Mouse (Mus musculus) ovary, postnatal 14 days (tissue): Measurements from ENCODE around the gene Ggct.
"Not testable (repeated sequence)": the region's sequence is repeated elsewhere in the genome, so short reads cannot be mapped to it uniquely, and the experiment has no call there.

ENCODE experiments used
- DNase-seq: peaks from one replicate; pipeline ENCODE4 v3.0.0; 2022; ENCODE audit warnings: low spot score

Ggct gene

DNA sequence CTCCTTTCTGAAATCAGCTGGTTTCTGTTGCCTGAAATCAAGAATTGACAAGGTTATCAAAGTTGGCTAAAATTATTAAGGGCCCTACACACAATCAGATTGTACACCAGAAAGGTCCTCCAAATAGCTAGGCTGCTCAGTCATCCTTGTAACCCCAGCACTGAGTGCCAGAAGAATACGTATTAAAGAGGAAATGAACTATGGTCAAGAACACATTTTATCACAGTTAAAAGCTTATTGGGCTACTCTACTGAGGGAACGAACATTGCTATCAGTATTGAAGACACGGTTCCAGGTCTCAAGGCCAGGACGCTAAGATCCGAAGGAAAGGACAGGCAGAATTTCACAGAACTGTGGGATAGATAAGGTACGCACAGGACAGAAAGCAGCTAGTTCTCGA, 609 bp downstream of the Ggct start:
- no peak for DNase-seq

DNA sequence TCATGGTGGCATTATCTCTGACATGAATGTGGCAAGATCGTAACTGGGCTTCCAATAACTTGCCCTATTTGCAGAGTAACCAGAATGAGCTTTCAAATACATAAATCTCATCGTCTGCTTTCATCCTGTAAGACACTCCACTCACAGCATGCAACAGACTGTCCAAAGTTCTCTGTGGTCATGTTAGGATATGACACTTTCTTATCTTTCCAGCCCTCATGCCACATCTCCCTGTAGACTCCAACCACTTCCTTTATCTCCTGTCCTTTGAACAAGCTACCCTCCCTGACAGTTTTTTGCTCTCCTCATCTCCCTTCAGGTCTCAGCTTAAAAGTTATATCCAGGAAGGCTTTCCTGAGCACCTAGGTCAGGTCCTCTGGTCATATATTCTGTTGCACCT, 1.6 kb downstream of the Ggct start:
- no peak for DNase-seq

DNA sequence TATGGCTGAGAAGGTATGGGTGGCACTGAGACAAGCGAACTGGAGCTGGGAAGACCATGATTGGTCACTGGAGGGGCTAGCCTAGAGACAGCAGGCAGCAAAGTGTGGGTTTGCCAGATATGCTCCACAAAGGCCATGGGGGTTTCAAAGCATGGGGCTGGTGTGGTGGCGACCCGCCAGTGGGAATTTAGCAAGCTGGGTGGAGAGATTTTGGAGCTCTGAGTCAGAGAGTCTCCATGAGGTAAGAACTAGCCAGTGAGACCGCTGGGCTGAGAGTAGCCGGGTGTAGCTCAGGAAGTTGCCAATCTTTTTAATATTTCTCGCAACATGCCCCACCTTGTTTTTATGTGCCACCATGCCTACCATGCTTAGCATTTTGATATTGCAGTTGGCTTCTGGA, 4.6 kb downstream of the Ggct start:
- DNase-seq, result no peak

GRCm38 (mm10) chr6:54984096-54984495, 8.7 kb downstream of the Ggct start:
- DNase-seq, result no peak

DNA sequence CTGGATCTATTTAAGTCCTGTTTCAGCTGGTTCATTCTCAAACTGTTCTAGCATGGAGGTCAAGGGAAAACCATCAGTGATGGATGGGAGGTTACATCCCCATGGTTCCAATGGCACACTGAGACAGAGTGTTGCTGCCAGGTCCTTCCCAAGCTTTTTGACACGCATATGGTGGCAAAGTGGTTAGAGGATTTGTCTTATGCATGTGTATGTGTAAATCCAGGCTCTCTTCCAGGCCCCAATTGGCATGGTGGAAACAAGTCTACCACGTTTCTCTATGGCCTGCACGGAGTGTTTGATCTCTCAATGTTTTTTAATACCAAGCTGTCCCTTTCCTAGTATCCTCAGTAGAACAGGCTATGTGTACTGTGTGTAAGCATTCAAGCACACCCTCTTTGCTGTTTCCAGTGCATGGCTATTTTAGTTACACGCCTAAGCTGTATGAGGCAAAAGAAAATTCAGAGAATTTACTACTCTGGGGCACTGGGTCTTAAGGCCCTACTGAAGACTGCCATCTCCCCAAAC, 9.2 kb downstream of the Ggct start:
- DNase-seq, result no peak

GRCm38 (mm10) chr6:54979426-54979825, 13.3 kb downstream of the Ggct start:
- DNase-seq, result no peak

DNA sequence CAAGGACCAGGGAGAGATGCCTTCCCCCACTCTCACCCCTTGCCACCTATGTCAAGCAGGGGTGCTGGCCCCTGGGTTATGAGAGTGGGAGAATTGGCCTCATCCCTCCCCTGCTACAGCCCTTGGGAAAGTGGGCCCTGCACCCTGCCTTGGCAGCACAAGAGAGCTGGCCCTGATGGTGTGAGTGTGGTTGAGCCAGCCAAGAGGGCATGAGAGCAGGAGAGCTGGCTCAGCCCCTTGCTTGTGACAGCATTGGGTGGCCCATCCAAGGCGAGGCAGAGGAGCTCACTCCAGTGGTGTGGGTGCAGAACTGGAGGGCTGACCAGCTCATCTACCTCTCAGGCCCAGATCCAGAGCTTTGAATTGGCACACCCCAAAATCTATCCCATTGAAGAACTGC, 17.1 kb downstream of the Ggct start:
- DNase-seq, result no peak

- DNase-seq, result no peak
Observed at GRCm38 (mm10) chr6:54974501-54974900, 18.2 kb downstream of the Ggct start.

- DNase-seq, result no peak
Observed at GRCm38 (mm10) chr6:54972929-54973211, 19.9 kb downstream of the Ggct start.

DNA sequence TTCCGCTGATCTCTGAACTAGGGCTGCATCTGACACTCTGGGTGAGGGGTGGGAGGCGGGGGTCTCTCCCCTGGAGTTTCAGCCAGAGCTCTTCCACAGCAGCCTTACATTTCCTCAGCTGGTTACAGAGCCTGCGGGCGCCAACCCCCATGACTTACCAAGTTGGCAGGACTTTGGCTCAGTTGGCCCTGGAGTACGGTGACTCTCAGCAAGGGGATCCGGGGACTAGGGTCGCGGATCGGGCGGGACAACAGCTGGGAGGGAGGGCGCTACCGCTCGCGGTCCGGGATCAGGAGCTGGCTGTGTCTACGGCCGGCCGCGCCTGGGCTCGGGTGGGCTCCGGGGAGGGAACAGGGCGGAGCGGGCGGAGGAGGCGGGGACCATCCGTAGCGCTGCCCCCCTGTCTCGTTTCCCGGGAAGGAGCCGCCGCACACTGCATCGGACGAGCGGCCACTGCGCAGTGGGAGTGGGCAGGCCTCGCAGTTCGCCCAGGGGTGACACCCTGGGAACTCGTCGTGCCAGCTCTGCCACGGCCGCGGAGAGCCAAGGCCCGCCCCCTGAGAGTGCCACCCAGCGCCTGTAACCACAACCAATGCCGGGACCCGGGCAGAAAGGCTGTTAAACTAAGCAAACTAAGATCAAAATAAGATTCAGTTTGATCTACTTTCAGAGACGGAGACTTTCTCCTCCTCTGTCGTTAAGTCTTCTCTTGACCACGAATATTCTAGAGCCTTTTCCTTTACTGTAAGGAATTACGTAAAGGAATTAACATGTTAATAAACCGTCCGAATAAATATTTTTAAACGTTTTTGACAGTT, 20.4 kb downstream of the Ggct start, which contains the start of gene Nod1:
Gene Nod1 (minus strand): TSS at position 502 of the 818 bp plus-strand sequence.
- DNase-seq, result peak; percentile 66

DNA sequence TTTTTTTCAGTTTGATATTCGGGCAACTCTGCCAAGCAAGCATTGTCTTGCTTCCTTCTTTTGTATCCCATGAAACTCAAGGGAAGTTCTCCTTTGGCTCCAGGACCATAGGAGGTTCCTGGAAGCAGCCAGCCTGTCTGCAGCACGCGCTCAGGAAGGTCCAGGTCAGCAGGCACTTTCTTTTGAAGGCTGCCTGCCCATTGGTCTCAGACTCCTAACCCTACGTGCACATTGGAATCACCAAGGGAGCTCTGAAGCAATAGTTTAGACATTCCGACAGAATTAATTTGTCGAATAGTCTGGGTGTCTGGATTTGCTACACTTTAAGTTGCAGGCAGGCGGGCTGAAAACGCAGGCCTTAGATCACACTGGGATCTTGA, 21.0 kb downstream of the Ggct start:
- no peak for DNase-seq

- no peak for DNase-seq
Observed at GRCm38 (mm10) chr6:54970506-54970905, 22.2 kb downstream of the Ggct start.

DNA sequence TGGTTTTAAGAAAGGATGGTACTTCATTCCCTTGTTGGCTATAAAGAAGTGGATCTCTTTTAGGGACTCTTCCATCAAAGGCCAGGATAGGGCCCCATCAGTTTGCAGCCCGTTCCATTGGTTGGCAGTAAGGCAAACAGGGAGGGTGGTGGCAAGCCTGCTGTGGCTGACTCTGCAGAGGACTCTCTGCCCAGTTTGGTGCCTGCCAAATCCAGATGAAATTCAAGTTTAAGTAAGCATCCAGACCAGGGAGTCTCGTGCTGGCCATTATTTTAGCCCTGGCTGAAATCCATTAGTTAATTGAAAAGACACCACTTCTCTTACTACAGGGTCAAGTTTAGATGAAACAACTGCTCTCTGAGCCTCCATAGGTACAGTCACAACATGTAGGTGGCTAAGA, 22.9 kb downstream of the Ggct start:
- no peak for DNase-seq

DNA sequence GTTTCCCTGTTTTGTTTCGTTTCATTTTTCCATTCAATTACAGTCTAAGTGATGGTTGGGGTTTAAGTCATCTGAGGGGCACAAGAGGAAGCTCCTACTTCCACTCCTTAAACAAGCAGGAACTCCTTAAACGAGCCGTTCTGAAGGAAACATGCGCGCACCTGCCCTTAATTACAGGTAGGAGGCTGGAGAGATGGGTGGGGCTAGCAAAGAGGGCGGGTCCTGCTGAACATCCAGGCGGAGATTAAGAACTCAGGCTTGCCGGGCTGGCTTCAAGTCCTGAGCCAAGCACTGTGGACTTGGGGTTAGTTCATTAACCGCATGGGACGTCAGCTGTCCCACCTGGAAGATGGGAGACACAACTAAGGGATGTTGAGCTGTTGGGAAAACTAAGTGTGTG, 25.2 kb downstream of the Ggct start:
- no peak for DNase-seq

DNA sequence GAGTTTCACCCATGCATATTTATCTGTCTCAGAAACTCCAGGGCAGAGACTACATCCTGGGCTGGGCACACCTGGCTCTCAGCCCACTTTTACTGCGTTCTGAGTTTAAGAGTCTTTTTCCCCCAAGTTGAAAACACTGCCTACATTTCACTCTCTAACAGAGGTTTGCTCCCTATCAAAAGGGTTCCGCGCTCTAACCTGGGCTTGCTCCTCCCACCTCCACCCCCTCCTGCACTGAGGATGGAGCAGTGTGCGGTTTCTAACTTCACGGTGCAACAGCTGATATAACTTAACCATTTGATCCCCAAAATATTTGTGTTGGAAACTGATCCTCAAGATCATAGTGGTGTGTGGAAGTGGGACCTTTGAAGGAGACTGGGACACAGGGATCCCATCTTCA, 27.5 kb downstream of the Ggct start:
- DNase-seq, result no peak

DNA sequence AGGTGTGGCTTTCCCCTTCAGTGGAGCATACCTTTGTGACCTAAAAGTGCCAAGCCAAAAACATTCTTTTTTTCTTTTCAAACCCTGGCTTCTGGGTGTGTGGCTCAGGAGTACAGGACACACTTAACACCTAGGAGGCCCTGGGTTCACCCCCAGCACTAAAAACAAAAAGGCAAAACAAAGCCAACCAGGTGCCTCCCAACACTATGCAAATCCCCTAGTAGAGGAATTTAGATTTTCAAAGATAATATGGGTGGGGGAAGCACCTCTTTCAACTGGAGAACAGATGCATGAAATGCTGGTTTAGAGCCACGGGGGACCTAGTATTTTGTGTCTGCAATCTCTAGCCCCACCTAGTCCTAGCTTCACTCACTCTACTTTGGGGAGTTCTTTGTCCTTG, 28.0 kb downstream of the Ggct start:
- DNase-seq, result no peak

DNA sequence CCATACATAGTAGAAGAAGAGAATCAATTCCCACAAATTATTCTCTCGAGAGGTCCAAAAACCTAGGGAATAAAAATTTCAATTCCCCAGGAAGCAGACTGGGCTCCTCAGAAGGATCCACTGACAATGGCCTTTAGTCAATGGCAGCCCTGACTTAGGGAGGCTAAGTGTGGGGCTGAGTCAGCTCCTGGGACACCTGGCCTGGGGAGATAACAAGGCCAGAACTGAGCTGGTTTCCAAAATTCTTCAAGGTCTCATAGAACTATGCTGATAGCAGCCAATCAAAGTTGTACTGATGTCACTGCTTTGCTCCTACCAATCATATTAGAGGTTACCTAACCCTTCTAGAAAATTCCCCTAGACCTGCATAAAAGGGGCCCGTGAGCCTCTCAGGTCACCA, 29.2 kb downstream of the Ggct start:
- DNase-seq, result no peak

DNA sequence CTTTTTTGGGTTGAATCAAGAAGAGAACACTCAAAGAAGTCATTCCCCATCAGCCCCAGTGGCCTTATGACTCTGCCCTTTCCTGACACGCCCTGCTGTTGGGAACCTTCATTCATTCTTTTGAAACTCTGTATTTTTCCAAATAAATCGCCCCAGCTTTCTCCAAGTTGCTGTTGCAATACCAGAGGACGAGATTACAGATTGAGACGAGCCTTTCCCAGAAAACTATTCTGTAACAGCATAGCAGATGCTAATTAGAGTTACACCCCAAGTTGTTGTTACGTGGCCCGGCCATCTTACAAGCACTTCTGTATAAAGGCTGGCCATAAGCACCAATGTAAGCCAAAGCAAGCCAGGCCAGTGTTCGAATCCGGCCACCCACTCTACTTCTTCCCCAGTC, 35.1 kb downstream of the Ggct start:
- DNase-seq, result no peak

DNA sequence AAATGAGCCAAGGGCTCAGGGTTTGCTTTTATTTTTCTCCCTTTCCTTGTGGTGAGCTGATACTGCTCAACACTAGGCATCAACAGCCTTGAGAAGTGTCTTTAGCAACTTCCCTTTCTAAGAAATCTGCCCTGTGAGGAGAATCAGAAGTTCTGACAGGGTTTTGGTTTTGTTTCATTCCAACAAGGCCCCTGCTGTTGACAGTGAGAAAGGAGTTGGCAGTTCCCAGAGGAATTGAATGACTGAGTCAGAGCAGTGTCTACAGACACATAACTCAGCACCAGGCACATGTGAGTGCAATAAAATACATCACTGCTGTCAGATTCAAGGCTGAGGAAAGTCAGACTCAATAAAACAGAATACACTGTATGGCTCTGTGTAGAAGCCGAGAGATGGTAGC, 36.3 kb downstream of the Ggct start:
- no peak for DNase-seq

- DNase-seq, result no peak
Observed at GRCm38 (mm10) chr6:54955949-54956348, 36.8 kb downstream of the Ggct start.

- DNase-seq, result no peak
Observed at GRCm38 (mm10) chr6:54954659-54955414, 37.9 kb downstream of the Ggct start.

GRCm38 (mm10) chr6:54953399-54953798, 39.4 kb downstream of the Ggct start:
- DNase-seq, result not testable (repeated sequence)

- no peak for DNase-seq
Observed at GRCm38 (mm10) chr6:54952542-54952941, 40.2 kb downstream of the Ggct start.

DNA sequence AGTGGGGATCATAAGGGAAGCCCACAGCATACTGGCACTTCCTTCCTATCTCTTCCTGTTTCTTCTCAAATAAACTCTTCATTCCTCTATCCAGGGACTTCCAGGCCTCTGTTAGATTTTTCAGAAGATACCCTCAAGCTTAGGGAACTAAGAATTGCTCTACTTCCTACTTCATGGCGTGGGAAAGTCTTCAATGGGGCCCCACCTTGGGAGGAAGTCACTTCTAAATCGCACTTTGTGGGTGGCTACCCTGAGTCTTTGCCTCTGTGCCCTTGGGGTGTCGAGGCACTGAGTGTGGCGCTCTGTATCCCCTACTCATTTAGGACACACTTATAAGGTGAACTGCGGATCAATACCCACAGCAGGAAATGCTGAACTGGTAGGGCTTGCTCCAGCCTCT, 44.1 kb downstream of the Ggct start:
- no peak for DNase-seq
